Mouse (Mus musculus) ES-E14 (cell line): ENCODE measurements at regions not wholly inside any gene's neighbourhood (a gene's known extent, or its start where the extent isn't known, plus 50 kb on each side); places are given as distances from the start of the nearest gene placed in this dataset.

Experiments
- CHD2 ChIP-seq: IDR thresholded peaks from 2 replicates; pipeline ENCODE4 v1.6.1; 2014; ENCODE audit warnings: mild to moderate bottlenecking, low read depth, low read length, inconsistent platforms
- HCFC1 ChIP-seq: IDR thresholded peaks from 2 replicates; pipeline ENCODE4 v1.6.1; 2012; ENCODE audit warnings: low read length, inconsistent platforms, borderline replicate concordance; ENCODE audit not compliant: insufficient read depth
- MAFK ChIP-seq: IDR thresholded peaks from 2 replicates; pipeline ENCODE4 v1.6.1; 2014; ENCODE audit warnings: mild to moderate bottlenecking, low read depth, low read length, inconsistent platforms; ENCODE audit not compliant: insufficient read depth
- ZC3H11A ChIP-seq: IDR thresholded peaks from 2 replicates; pipeline ENCODE4 v1.6.1; 2012; ENCODE audit warnings: low read depth, mild to moderate bottlenecking, inconsistent platforms, low read length, borderline replicate concordance
- ZNF384 ChIP-seq: IDR thresholded peaks from 2 replicates; pipeline ENCODE4 v1.6.1; 2012; ENCODE audit warnings: low read depth, low read length, inconsistent platforms

DNA sequence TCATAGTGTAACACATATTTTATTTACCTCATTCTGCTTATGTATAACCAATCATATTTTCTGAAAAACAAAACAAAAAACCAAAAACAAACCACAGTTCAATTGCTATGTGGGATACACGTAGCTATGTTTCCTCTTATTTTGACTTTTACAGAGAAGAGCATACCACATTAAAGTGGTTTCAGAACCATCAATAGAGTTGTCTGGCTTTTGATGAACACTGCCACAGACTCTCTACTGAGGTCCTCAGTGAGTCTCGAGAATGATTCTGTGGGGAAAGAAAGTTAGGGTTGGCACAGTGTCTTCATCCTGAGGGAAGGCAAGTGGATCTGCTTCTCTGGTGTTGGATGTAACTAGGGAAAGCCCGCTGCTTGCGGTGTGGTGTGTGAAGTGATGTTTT is 201.8 kb downstream of the Ankrd50 start:
- TF ChIP-seq ZNF384 (no peak), CHD2 (no peak), MAFK (no peak), ZC3H11A (no peak), HCFC1 (no peak)
